Mouse (Mus musculus) limb, embryonic 11.5 days (tissue): Measurements from ENCODE around the gene Olfr329-ps. TPM values are rescaled to one million over a fixed set of nuclear protein-coding genes. Genes with fewer than 3 reads are reported as not detected.

ENCODE experiments used
- polyA plus RNA-seq: library from polyadenylated mRNA; unstranded; fragments of >200 nt; fragmentation: Nextera tagmentation; extraction: Ambion mirVana; gene quantifications from 2 replicates; pipeline ENCODE4 v1.2.1, GENCODE M21; 2014

Gene Olfr329-ps
- polyA plus RNA-seq, 1 experiment from 2014 or later = not detected

Other genes starting within 250 kb of the Olfr329-ps start
- gene Zfp692, start 239.4 kb downstream of the Olfr329-ps start, polyA plus RNA-seq = 12.5 and 14.2 TPM in 2 replicates
- 24.6 and 28.2 TPM in 2 replicates for gene Zfp672, start 216.1 kb downstream of the Olfr329-ps start, polyA plus RNA-seq
- 27.0 and 27.7 TPM in 2 replicates for gene Sh3bp5l, start 215.7 kb downstream of the Olfr329-ps start, polyA plus RNA-seq
- gene Lypd8, start 167.4 kb downstream of the Olfr329-ps start, polyA plus RNA-seq = not detected in 2 replicates
- 0.28 TPM in 1 of 2 replicates, not detected in the other for gene 1810065E05Rik, start 125.3 kb downstream of the Olfr329-ps start, polyA plus RNA-seq
- gene Gm12253, start 113.9 kb downstream of the Olfr329-ps start, polyA plus RNA-seq = not detected in 2 replicates
- not detected in 2 replicates for gene Lypd9, start 93.5 kb downstream of the Olfr329-ps start, polyA plus RNA-seq
- gene Olfr30, start 84.2 kb downstream of the Olfr329-ps start, polyA plus RNA-seq = not detected in 2 replicates
- gene Olfr332, start 53.9 kb downstream of the Olfr329-ps start, polyA plus RNA-seq = not detected in 2 replicates
- gene Olfr331, start 43.9 kb downstream of the Olfr329-ps start, polyA plus RNA-seq = not detected in 2 replicates
- not detected in 2 replicates for gene Olfr330, start 11.6 kb downstream of the Olfr329-ps start, polyA plus RNA-seq
- gene Olfr328, start 9.2 kb upstream of the Olfr329-ps start, polyA plus RNA-seq = 0.09 TPM in 1 of 2 replicates, not detected in the other
- gene Olfr224, start 24.1 kb upstream of the Olfr329-ps start, polyA plus RNA-seq = not detected in 2 replicates
- gene Olfr325, start 31.3 kb upstream of the Olfr329-ps start, polyA plus RNA-seq = not detected in 2 replicates
- not detected in 2 replicates for gene Olfr324, start 48.7 kb upstream of the Olfr329-ps start, polyA plus RNA-seq
- gene 2210407C18Rik, start 69.7 kb upstream of the Olfr329-ps start, polyA plus RNA-seq = not detected in 2 replicates
- gene Olfr323, start 84.1 kb upstream of the Olfr329-ps start, polyA plus RNA-seq = not detected in 2 replicates
- gene Trim58, start 94.0 kb upstream of the Olfr329-ps start, polyA plus RNA-seq = 0.08 and 0.38 TPM in 2 replicates
- gene Olfr322, start 112.4 kb upstream of the Olfr329-ps start, polyA plus RNA-seq = not detected in 2 replicates
- not detected in 2 replicates for gene Olfr320, start 134.7 kb upstream of the Olfr329-ps start, polyA plus RNA-seq
- gene Olfr319, start 152.7 kb upstream of the Olfr329-ps start, polyA plus RNA-seq = not detected in 2 replicates
- gene Olfr318, start 177.6 kb upstream of the Olfr329-ps start, polyA plus RNA-seq = not detected in 2 replicates
- 0.07 TPM in 1 of 2 replicates, not detected in the other for gene Olfr317, start 192.8 kb upstream of the Olfr329-ps start, polyA plus RNA-seq
- gene Olfr316, start 206.3 kb upstream of the Olfr329-ps start, polyA plus RNA-seq = not detected in 2 replicates
- not detected in 2 replicates for gene Olfr315, start 226.8 kb upstream of the Olfr329-ps start, polyA plus RNA-seq
- not detected in 2 replicates for gene Olfr314, start 236.5 kb upstream of the Olfr329-ps start, polyA plus RNA-seq